Mouse (Mus musculus): ENCODE measurements at regions not wholly inside any gene's neighbourhood (a gene's known extent, or its start where the extent isn't known, plus 50 kb on each side); places are given as distances from the start of the nearest gene placed in this dataset.

- TF ChIP-seq E2F4 (IDR thresholded peaks at IDR 0.05; ENCODE audit: insufficient read depth) (no peak), REST (IDR thresholded peaks at IDR 0.05; ENCODE audit: insufficient read depth, insufficient read length) (no peak), CEBPB (IDR thresholded peaks at IDR 0.05; ENCODE audit: insufficient read depth, poor library complexity, severe bottlenecking) (no peak), USF1 (IDR thresholded peaks at IDR 0.05; ENCODE audit: low read depth) (no peak), POLR2A (IDR thresholded peaks at IDR 0.05; ENCODE audit: insufficient read length, low read depth) (no peak), MYOG (IDR thresholded peaks at IDR 0.05; ENCODE audit: control insufficient read depth in 1 of 3, insufficient read depth in 1 of 3, insufficient read length in 2 of 3, low read depth in 2 of 3) (no peak), MAX (IDR thresholded peaks at IDR 0.05; ENCODE audit: low read depth) (no peak), POLR2AphosphoS2 (IDR thresholded peaks at IDR 0.05; ENCODE audit: insufficient read length, low read depth) (no peak), TCF12 (IDR thresholded peaks at IDR 0.05; ENCODE audit: insufficient read depth, poor library complexity, severe bottlenecking) (no peak), TCF3 (IDR thresholded peaks at IDR 0.05; ENCODE audit: insufficient read length, low read depth) (no peak), MYOD1 (IDR thresholded peaks at IDR 0.05; ENCODE audit: control insufficient read depth in 1 of 3, insufficient read length in 2 of 3, low read depth in 2 of 3) (no peak)
- H3K4me3 ChIP-seq, result no peak overlapping the region
- no peaks in the 10 kb centered on the region for H3K36me3 ChIP-seq (ENCODE audit: control insufficient read depth, insufficient read depth)
- no peak overlapping the region for H3K4me2 ChIP-seq (ENCODE audit: low read depth)
- H3K79me2 ChIP-seq (ENCODE audit: control insufficient read depth, insufficient read depth), result no peaks in the 10 kb centered on the region
- H3K27me3 ChIP-seq (ENCODE audit: control insufficient read depth, insufficient read depth, insufficient read length), result no peaks in the 10 kb centered on the region
- no peak overlapping the region for H3ac ChIP-seq (ENCODE audit: control insufficient read depth, insufficient read length)
Observed at GRCm38 (mm10) chr3:118084508-118084907, 215.8 kb upstream of the Snx7 start.

GRCm38 (mm10) chr3:118072363-118072762 lies 203.6 kb upstream of the Snx7 start:
- Histone ChIP-seq H3K4me3 (no peak overlapping the region), H3K4me2 (ENCODE audit: low read depth) (no peak overlapping the region), H3K27me3 (ENCODE audit: control insufficient read depth, insufficient read depth, insufficient read length) (no peaks in the 10 kb centered on the region), H3K36me3 (ENCODE audit: control insufficient read depth, insufficient read depth) (no peaks in the 10 kb centered on the region), H3K79me2 (ENCODE audit: control insufficient read depth, insufficient read depth) (no peaks in the 10 kb centered on the region), H3ac (ENCODE audit: control insufficient read depth, insufficient read length) (no peak overlapping the region)
- no peak for TF ChIP-seq REST (IDR thresholded peaks at IDR 0.05; ENCODE audit: insufficient read depth, insufficient read length)
- TF ChIP-seq TCF3 (IDR thresholded peaks at IDR 0.05; ENCODE audit: insufficient read length, low read depth), result no peak
- TF ChIP-seq E2F4 (IDR thresholded peaks at IDR 0.05; ENCODE audit: insufficient read depth), result no peak
- TF ChIP-seq SRF (IDR thresholded peaks at IDR 0.05; ENCODE audit: control insufficient read depth, insufficient read length, low read depth), result no peak
- TF ChIP-seq TCF12 (IDR thresholded peaks at IDR 0.05; ENCODE audit: insufficient read depth, poor library complexity, severe bottlenecking), result no peak
- TF ChIP-seq POLR2A (IDR thresholded peaks at IDR 0.05; ENCODE audit: insufficient read length, low read depth), result no peak
- no peak for TF ChIP-seq MYOD1 (IDR thresholded peaks at IDR 0.05; ENCODE audit: control insufficient read depth in 1 of 3, insufficient read length in 2 of 3, low read depth in 2 of 3)
- no peak for TF ChIP-seq MYOG (IDR thresholded peaks at IDR 0.05; ENCODE audit: control insufficient read depth in 1 of 3, insufficient read depth in 1 of 3, insufficient read length in 2 of 3, low read depth in 2 of 3)
- TF ChIP-seq POLR2AphosphoS2 (IDR thresholded peaks at IDR 0.05; ENCODE audit: insufficient read length, low read depth), result no peak
- TF ChIP-seq MAX (IDR thresholded peaks at IDR 0.05; ENCODE audit: low read depth), result no peak
- TF ChIP-seq CEBPB (IDR thresholded peaks at IDR 0.05; ENCODE audit: insufficient read depth, poor library complexity, severe bottlenecking), result no peak
- TF ChIP-seq USF1 (IDR thresholded peaks at IDR 0.05; ENCODE audit: low read depth), result no peak

DNA sequence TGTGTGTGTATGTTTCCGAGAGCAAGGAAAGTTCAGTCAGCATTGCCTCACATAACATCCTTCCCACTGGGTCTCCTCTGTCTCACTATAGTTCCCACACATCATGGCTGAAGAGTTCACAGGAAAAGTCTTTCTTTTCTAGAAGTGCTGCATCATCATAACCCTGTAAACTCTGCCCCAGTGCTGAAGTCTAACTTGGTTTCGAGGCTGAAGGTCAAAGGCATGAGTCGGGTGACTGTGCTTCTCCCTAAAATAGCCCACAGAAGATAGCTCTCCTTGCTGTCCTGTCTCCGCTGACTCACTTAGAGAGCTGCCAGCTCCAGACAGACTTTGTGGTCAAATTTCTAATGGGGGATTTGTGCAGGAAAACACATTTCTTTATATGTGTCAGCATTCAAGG lies 201.4 kb upstream of the Snx7 start:
- H3ac ChIP-seq (ENCODE audit: control insufficient read depth, insufficient read length), result no peak overlapping the region
- H3K79me2 ChIP-seq (ENCODE audit: control insufficient read depth, insufficient read depth), result no peaks in the 10 kb centered on the region
- H3K36me3 ChIP-seq (ENCODE audit: control insufficient read depth, insufficient read depth), result no peaks in the 10 kb centered on the region
- TF ChIP-seq POLR2A (IDR thresholded peaks at IDR 0.05; ENCODE audit: insufficient read length, low read depth) (no peak), REST (IDR thresholded peaks at IDR 0.05; ENCODE audit: insufficient read depth, insufficient read length) (no peak), E2F4 (IDR thresholded peaks at IDR 0.05; ENCODE audit: insufficient read depth) (no peak), MYOD1 (IDR thresholded peaks at IDR 0.05; ENCODE audit: control insufficient read depth in 1 of 3, insufficient read length in 2 of 3, low read depth in 2 of 3) (no peak), POLR2AphosphoS2 (IDR thresholded peaks at IDR 0.05; ENCODE audit: insufficient read length, low read depth) (no peak)
- H3K27me3 ChIP-seq (ENCODE audit: control insufficient read depth, insufficient read depth, insufficient read length), result no peaks in the 10 kb centered on the region
- no peak overlapping the region for H3K4me3 ChIP-seq
- H3K4me2 ChIP-seq (ENCODE audit: low read depth), result peak overlapping the region; percentile 16

- H3ac ChIP-seq (ENCODE audit: control insufficient read depth, insufficient read length), result no peak overlapping the region
Observed at GRCm38 (mm10) chr3:118063679-118064078, 194.9 kb upstream of the Snx7 start.

DNA sequence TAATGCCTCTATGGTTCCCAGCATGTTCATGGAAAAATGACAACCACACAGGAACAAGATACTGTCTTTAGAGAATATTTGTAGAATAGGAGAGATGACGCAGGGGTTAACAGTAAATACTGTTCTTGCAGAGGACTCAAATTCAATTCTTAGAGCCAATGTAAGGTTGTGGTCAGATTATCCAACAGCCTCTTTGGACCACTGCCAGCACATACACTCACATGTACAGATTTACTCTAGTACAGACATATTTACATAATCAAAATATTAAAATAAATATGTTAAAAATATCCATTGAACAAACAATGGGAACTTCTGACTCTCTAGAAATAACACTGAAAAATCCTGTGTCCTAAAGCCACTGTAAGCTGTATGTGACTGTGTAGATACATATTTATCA lies 193.8 kb upstream of the Snx7 start:
- no peak overlapping the region for H3K4me2 ChIP-seq (ENCODE audit: low read depth)
- no peak overlapping the region for H3ac ChIP-seq (ENCODE audit: control insufficient read depth, insufficient read length)
- TF ChIP-seq MYOD1 (IDR thresholded peaks at IDR 0.05; ENCODE audit: control insufficient read depth in 1 of 3, insufficient read length in 2 of 3, low read depth in 2 of 3), result no peak
- no peak for TF ChIP-seq MAX (IDR thresholded peaks at IDR 0.05; ENCODE audit: low read depth)
- TF ChIP-seq E2F4 (IDR thresholded peaks at IDR 0.05; ENCODE audit: insufficient read depth), result no peak
- TF ChIP-seq USF1 (IDR thresholded peaks at IDR 0.05; ENCODE audit: low read depth), result no peak
- no peak for TF ChIP-seq SRF (IDR thresholded peaks at IDR 0.05; ENCODE audit: control insufficient read depth, insufficient read length, low read depth)
- no peak for TF ChIP-seq CEBPB (IDR thresholded peaks at IDR 0.05; ENCODE audit: insufficient read depth, poor library complexity, severe bottlenecking)
- no peak for TF ChIP-seq TCF3 (IDR thresholded peaks at IDR 0.05; ENCODE audit: insufficient read length, low read depth)
- TF ChIP-seq REST (IDR thresholded peaks at IDR 0.05; ENCODE audit: insufficient read depth, insufficient read length), result no peak
- TF ChIP-seq POLR2AphosphoS2 (IDR thresholded peaks at IDR 0.05; ENCODE audit: insufficient read length, low read depth), result no peak
- TF ChIP-seq POLR2A (IDR thresholded peaks at IDR 0.05; ENCODE audit: insufficient read length, low read depth), result no peak
- TF ChIP-seq TCF12 (IDR thresholded peaks at IDR 0.05; ENCODE audit: insufficient read depth, poor library complexity, severe bottlenecking), result no peak
- TF ChIP-seq MYOG (IDR thresholded peaks at IDR 0.05; ENCODE audit: control insufficient read depth in 1 of 3, insufficient read depth in 1 of 3, insufficient read length in 2 of 3, low read depth in 2 of 3), result no peak
- H3K27me3 ChIP-seq (ENCODE audit: control insufficient read depth, insufficient read depth, insufficient read length), result no peaks in the 10 kb centered on the region
- H3K4me3 ChIP-seq, result no peak overlapping the region
- H3K36me3 ChIP-seq (ENCODE audit: control insufficient read depth, insufficient read depth), result no peaks in the 10 kb centered on the region
- H3K79me2 ChIP-seq (ENCODE audit: control insufficient read depth, insufficient read depth), result no peaks in the 10 kb centered on the region

More at GRCm38 (mm10) chr3:118063679-118064078, 194.9 kb upstream of the Snx7 start:
- no peak for TF ChIP-seq SRF (IDR thresholded peaks at IDR 0.05; ENCODE audit: control insufficient read depth, insufficient read length, low read depth)
- no peak for TF ChIP-seq TCF3 (IDR thresholded peaks at IDR 0.05; ENCODE audit: insufficient read length, low read depth)
- no peak for TF ChIP-seq USF1 (IDR thresholded peaks at IDR 0.05; ENCODE audit: low read depth)
- no peak for TF ChIP-seq POLR2A (IDR thresholded peaks at IDR 0.05; ENCODE audit: insufficient read length, low read depth)
- TF ChIP-seq CEBPB (IDR thresholded peaks at IDR 0.05; ENCODE audit: insufficient read depth, poor library complexity, severe bottlenecking), result no peak
- TF ChIP-seq E2F4 (IDR thresholded peaks at IDR 0.05; ENCODE audit: insufficient read depth), result no peak
- TF ChIP-seq REST (IDR thresholded peaks at IDR 0.05; ENCODE audit: insufficient read depth, insufficient read length), result no peak
- no peak for TF ChIP-seq POLR2AphosphoS2 (IDR thresholded peaks at IDR 0.05; ENCODE audit: insufficient read length, low read depth)
- no peak for TF ChIP-seq MAX (IDR thresholded peaks at IDR 0.05; ENCODE audit: low read depth)
- TF ChIP-seq MYOD1 (IDR thresholded peaks at IDR 0.05; ENCODE audit: control insufficient read depth in 1 of 3, insufficient read length in 2 of 3, low read depth in 2 of 3), result no peak
- no peak for TF ChIP-seq TCF12 (IDR thresholded peaks at IDR 0.05; ENCODE audit: insufficient read depth, poor library complexity, severe bottlenecking)
- TF ChIP-seq MYOG (IDR thresholded peaks at IDR 0.05; ENCODE audit: control insufficient read depth in 1 of 3, insufficient read depth in 1 of 3, insufficient read length in 2 of 3, low read depth in 2 of 3), result no peak
- no peaks in the 10 kb centered on the region for H3K36me3 ChIP-seq (ENCODE audit: control insufficient read depth, insufficient read depth)
- H3K79me2 ChIP-seq (ENCODE audit: control insufficient read depth, insufficient read depth), result no peaks in the 10 kb centered on the region
- no peak overlapping the region for H3K4me3 ChIP-seq
- no peaks in the 10 kb centered on the region for H3K27me3 ChIP-seq (ENCODE audit: control insufficient read depth, insufficient read depth, insufficient read length)
- peak overlapping the region; percentile 46 for H3K4me2 ChIP-seq (ENCODE audit: low read depth)

Measured in myocyte (in vitro differentiated cells).